ENCODE assay signal across 7 mouse cellular contexts in the genomic region with DNA sequence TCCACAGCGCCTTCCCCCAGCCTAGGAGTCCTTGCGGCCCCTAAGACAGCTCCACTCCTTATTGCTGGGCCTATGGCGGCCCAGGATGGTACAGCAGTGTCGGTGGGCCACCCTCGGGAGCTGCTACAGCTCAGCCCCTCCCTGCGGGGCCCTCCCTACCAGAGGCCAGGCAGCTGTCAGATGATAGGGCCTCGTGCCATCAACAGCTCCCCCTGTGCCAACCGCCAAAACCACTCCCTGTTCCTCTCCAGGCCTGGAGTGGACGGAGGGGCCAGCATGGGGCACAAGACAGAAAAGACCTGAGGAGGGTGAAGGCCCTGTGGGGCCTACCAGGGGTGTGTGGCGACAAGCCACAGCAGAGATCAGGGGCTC.
DNase-seq lines count a peak whose midpoint lies in the region; ATAC-seq and TF ChIP-seq lines count a peak whose summit lies in the region.

No protein-coding gene starts in this region.

- peak overlapping the region; percentile 20 for H3K27ac ChIP-seq in bone marrow, adult 2 months (ENCODE audit: control insufficient read depth, insufficient read depth, low read depth, low read length, poor library complexity)
- H3K27ac ChIP-seq in embryonic facial prominence, embryonic 13.5 days = peak overlapping the region; percentile 39; the same call in 1 of the 2 replicates

- intact Hi-C loops in heart, postnatal 14 days (cut with DNase I) = no loop called here

- peak overlapping the region; percentile 14 for H3K4me3 ChIP-seq in bone marrow, adult 2 months (replicated peaks; ENCODE audit: control insufficient read depth, low read depth, low read length)
- no peak overlapping the region for H3K4me3 ChIP-seq in embryonic facial prominence, embryonic 13.5 days

- peak; percentile 71 to 81 for DNase-seq in heart, postnatal 14 days
- peak; percentile 77 to 85 for DNase-seq in lung, adult 18-20 months
- DNase-seq in right cerebral cortex, postnatal 36 days (ENCODE audit: low spot score in 2 of 2) = no peak
- no peak for DNase-seq in yolk sac, embryonic 10.5 days (ENCODE audit: low spot score)
- DNase-seq in layer of hippocampus, adult 9-10 months (ENCODE audit: low spot score) = no peak

- peak; percentile 36; the same call in 1 of the 2 replicates for TF ChIP-seq POLR2A in bone marrow, adult 2 months (IDR thresholded peaks at IDR 0.05; ENCODE audit: borderline replicate concordance, control insufficient read depth, low read depth, low read length)

- ATAC-seq in embryonic facial prominence, embryonic 13.5 days (ENCODE audit: insufficient number of reproducible peaks, insufficient read depth, low FRiP score, low TSS enrichment, low read depth) = no peak

- H3K4me1 ChIP-seq in bone marrow, adult 2 months (ENCODE audit: control insufficient read depth, insufficient read depth, low read length) = peaks cover 2% of the 10 kb centered on the region; the same call in 1 of the 2 replicates
- peaks cover 48% of the 10 kb centered on the region for H3K4me1 ChIP-seq in embryonic facial prominence, embryonic 13.5 days

- no peak overlapping the region for H3K9ac ChIP-seq in embryonic facial prominence, embryonic 13.5 days

- no peaks in the 10 kb centered on the region for H3K9me3 ChIP-seq in embryonic facial prominence, embryonic 13.5 days

- no peak for TF ChIP-seq CTCF in bone marrow, adult 2 months (IDR thresholded peaks at IDR 0.05; ENCODE audit: control insufficient read depth, insufficient read depth, low read length)

- 14% methylated on average over 10 of the region's 10 CpGs for WGBS in bone marrow, adult 2 months
- 49% methylated on average over 10 of the region's 10 CpGs for WGBS in embryonic facial prominence, embryonic 13.5 days

- no peaks in the 10 kb centered on the region for H3K27me3 ChIP-seq in embryonic facial prominence, embryonic 13.5 days

- no peak overlapping the region for H3K4me2 ChIP-seq in embryonic facial prominence, embryonic 13.5 days

- peaks cover 21% of the 10 kb centered on the region; the same call in 1 of the 2 replicates for H3K36me3 ChIP-seq in embryonic facial prominence, embryonic 13.5 days

Comparison
In these comparisons a context has a peak if more than half of its experiments do, and no peak if none do; other contexts are left out.
1. DNase-seq: peak in heart, postnatal 14 days (2 of 2) and lung, adult 18-20 months (2 of 2); none in right cerebral cortex, postnatal 36 days (0 of 2), yolk sac, embryonic 10.5 days (single experiment) and layer of hippocampus, adult 9-10 months (single experiment).